Mouse (Mus musculus) urinary bladder, postnatal 10 days (tissue): ENCODE data around the gene Ereg.

ENCODE experiments used
- DNase-seq: peaks from one replicate; pipeline ENCODE4 v3.0.0; 2022; ENCODE audit warnings: low spot score

The Ereg gene

GRCm38 (mm10) chr5:91074450-91074950 is at the start of gene Ereg:
Gene Ereg (plus strand): TSS chr5:91074622.
- no peak for DNase-seq

DNA sequence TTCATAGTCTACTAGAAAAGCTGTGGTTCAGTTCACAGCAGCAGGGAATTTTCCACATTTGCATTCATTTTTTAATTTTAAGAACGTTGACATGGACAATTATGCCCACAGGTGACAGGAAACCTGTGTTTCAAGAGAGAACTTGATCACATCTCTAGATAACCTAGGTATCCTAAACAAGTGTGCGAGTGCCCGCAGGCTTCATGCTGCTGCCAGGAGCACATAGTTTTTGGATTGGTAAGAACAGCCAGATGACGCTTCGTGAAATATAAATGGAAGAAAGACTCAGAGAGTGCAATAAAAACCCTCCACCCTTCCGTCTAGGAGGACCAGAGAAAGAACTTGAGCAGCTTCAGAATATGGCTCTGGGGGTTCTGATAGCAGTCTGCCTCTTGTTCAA is 47.3 kb upstream of the Ereg start, which contains the start of gene Epgn:
Epgn (plus strand) TSS at position 301 of the 400 bp plus-strand sequence.
- DNase-seq = no peak

DNA sequence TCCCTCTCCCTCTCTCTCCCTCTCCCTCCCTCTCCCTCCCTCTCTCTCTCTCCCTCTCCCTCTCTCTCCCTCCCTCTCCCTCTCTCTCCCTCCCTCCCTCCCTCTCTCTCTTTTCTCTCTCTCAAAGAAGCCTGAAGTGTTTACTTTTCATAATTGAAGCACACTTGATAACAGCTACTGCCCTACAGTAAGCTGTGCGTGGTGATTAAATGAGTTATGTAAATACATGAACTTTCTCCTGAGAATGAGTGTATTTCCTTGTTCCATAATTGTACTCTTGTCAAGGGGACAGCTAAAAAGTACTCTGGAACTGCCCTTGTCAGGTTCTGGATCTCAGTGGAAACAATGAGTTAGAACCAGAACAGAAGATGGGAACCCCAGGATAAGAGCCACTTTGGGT is 46.6 kb upstream of the Ereg start:
- DNase-seq = no peak

DNA sequence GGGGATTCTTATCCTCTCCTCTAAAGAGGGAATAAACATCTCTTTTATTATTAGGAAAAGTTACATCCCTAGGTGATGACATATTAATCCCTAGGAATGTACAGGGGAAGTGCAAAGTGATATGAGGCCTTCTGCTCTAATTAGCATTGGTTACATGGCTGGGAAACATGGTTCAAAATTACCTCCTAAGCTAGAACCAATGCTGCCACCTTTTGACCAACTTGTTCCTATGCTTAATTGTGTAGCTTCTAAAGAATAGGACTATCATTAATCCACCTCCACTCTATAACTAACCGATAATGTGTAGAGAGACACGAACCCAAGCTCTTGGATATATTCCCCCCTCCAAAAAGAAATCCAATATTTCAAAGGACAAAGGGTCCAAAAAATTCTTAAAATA is 43.8 kb upstream of the Ereg start:
- DNase-seq = no peak

DNA sequence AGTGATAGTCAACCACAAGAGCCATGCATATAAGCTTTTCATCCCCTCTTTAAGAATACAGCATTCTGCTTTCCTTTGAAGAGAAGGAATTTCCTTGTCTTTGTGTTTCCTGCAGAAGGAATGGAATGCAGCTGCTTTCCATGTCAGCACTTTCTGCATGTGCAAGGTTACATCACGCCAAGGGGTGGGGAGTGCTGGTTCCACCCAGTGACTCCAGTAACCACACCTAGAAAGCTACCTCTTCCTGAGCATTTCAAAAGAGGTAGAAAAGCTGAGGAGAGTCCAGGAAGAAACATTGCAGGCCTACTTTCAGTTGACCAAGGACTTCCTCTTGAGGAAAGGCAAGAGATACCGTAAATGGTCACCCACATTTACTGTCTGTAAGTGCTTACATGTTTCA is 39.1 kb upstream of the Ereg start:
- no peak for DNase-seq

DNA sequence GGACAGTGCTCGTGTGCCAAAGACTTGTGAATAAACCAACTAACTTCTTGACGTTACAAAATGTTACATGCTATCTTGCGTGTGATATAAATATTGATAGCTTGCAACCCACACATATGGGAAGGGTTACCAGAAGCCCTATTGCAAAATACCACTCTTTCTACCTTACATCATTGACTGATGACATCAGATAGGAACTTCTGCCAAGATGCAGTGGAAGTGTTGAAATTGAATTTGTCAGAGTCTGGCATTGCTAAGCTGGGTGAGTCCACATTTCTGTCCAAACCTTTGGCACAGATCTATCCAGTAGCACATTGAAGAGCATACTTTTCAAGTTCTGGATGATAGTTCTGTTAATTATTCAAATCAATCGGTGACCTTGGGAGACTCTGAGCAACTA is 37.8 kb upstream of the Ereg start:
- no peak for DNase-seq

GRCm38 (mm10) chr5:91037756-91038155 is 36.7 kb upstream of the Ereg start:
- DNase-seq = no peak

GRCm38 (mm10) chr5:91038547-91038946 is 35.9 kb upstream of the Ereg start:
- DNase-seq = peak; percentile 33

DNA sequence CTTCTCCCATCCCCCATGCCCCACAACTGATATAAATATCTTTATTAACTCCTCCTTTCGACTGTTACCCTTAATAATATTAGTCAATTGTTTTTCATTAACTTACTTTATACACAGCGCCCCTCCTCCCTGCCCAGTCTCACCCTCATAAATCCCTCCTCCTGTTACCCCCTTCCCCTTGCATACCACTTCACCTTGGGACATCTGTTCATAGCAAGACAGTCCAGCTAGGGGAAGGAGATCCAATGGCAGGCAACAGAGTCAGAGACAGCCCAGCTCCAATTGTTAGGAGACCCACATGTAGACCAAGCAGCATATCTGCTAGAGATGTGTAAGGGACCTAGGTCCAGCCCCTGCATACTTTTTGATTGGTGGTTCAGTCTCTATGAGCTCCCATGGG is 35.5 kb upstream of the Ereg start:
- no peak for DNase-seq

DNA sequence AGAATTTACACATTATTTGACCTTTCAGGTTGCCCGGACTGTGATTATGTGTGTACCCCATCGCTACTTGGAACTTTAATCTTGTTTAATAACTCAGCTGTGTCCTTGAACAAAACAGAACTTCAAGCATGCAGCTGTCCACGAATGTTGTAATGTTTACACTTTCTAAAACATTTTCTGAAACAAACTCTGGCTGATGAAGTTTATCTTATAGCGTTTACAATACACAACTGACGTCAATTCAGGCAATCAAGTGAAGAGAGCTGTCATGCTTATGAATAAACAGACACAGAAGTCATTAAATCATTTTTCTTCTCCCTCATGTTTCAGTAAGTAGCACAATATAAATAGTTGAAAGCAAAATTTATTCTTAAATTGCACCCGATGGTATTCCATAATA is 26.4 kb upstream of the Ereg start:
- DNase-seq = no peak

DNA sequence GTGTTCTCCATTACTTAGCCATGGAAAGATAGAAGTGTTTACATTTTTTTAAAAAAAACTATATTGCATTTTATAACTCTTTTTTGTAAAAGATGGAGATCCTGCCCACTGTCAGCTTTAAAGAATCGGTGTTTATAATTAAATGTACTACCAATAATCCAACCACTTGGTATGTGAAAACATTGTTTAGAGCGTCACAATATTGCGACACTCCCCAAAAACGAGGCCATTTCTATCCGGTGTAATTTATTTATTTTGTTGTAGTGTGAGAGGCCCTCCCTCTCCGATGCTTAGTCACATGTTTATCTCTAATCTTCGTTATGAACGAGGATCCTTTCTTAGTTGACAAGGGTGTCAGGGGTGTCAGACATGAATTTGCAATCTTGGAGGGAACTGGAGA is 26.0 kb upstream of the Ereg start:
- DNase-seq = no peak

DNA sequence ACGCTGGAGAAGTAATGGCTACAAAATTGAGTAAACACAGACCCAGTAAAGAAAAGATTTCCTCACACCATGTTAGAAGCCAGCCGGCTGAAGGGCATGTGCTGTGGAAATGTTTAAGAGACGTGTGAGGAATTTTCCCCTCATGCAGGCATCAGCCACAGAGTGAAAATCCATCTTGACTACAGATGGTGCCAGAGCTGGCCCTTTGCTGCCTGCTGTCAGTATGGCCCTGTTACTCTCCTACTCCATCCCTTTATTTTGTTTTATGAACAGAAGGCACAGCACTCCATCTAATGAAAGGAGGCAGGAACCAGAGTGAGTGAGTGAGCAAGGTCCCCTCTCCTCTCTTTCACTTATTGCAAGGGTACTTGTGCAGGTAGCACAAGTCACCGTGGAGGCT is 2.1 kb upstream of the Ereg start:
- no peak for DNase-seq

DNA sequence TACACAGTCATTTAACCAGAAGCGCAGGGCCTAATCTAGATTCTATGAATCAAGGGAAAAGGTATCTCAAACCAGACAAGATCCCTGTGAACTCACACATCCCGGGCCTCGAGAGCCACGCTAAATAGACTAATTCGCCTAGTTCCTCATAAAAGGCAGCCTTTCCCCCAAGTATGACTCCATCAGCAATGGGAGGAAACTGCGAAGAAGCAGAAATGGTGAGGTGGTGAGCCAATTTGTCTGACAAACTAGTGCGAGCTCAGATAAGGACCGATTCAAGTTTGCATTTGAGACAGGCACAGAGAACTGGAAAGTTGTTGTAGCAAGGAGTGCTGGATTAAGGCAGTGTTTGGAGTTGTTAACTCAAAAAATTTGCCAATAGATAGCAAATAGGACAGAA is 796 bp upstream of the Ereg start:
- no peak for DNase-seq

DNA sequence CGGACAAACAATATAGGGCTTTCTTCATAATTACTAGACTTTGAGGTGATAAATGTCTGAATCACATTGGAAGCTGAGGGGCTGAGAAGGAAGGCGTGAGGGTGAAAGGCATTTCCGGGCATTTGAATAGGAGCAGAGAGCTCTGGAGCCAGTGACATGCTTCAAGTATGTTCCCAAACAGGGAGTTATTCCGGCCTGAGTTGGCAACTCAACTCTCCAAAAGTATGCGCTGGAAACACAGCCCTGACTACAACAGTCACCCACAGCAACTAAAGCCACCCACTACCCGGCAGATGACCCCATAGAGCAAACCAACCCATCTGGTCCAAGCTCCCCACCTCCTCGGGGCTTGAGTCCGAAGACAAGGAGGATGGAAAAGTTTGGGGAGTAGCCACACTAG is 396 bp upstream of the Ereg start:
- DNase-seq = no peak

DNA sequence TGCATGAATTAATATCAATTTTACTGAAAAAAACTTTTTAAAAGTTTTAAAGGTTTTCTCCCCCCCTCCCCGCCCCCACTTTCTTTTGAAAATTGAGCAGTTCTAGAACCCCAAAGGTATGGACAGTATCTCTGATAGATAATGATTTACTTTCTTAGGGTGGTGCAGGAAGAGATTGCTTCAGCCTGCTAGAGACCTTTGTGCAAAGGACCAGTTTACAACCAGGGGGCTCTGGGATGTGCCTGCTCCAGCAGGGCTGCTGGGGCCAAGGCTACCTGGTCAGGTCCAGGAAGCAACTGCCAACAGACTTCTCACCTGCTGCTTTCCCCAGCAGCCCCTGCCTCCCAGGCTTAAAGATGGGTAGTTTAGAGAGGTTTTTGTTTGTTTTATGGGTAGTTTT is 599 bp downstream of the Ereg start:
- DNase-seq = no peak

DNA sequence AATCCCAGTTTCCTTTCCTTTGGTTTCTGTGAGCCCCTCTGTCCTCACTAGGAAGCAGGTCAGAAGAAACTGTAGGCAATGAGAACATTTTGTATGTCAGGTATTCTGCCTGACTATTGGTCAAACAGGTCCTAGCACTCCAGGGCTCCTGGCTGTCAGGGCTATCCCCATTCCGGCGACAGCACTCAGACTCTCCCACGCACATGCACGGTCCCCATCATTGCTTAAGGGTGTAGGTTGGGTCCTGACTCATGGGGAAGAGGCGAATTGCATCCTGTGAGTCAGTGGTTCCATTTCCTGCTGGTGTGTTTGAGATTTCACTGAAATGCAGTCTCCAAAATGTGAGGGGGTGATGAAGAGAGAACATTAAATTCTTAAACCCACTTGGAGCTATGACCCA is 8.6 kb downstream of the Ereg start:
- DNase-seq = no peak

DNA sequence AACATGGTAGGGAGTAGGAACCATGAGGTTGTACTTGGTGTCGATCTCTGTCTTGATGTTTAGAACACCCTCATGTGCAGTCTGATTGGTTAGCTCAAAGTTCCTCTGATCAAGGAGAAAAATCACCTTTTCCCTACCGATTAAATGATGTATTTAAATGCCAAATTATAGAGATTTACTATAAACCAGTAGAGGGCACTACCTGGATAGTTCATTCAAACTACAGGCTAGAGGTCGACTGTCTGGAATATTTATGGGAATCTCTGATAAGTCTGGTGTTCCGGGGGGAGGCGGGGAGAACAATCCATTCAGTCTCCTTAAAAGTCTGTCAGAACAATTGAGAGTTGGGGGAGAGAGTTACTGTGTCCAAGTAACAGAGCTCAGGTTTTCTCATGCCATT is 10.9 kb downstream of the Ereg start:
- DNase-seq = no peak

- DNase-seq = no peak
Observed at GRCm38 (mm10) chr5:91090301-91090700, 15.9 kb downstream of the Ereg start.

GRCm38 (mm10) chr5:91097911-91098614 is 23.6 kb downstream of the Ereg start:
- no peak for DNase-seq

- DNase-seq = no peak
Observed at GRCm38 (mm10) chr5:91101742-91102141, 27.3 kb downstream of the Ereg start.

DNA sequence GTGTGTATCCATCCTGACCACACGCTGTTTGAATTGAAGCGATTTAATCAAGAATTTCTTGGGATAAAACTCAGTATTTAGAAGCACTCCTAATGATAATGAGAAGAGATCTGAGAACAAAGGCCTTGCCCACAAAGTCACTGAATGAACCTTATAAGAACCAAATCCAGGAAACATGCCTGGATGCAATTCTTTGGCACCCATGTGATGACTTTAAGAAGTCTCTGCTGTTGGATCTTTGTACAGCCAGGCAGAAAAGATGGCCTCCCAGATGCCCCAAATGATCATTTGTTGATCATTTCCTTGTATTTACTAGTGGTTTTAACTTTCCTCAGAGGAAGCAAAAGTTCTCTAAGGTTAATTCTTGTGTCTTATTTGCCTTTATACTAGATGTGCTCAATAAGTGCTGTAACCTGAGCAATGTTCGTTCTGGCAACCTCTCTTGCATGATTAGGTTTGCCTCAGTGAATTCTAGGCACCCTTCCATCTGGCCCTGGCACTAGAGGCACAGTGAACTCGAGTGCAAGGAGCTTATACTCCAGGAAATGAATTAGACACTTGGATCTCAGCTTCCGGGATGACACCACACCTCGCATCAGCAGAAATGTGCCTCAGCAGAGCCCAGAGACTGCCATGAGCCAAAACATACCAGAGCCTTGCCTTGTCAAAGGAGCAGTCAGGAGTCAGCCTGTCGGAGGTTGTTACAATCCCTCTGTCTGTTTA is 29.7 kb downstream of the Ereg start:
- no peak for DNase-seq

DNA sequence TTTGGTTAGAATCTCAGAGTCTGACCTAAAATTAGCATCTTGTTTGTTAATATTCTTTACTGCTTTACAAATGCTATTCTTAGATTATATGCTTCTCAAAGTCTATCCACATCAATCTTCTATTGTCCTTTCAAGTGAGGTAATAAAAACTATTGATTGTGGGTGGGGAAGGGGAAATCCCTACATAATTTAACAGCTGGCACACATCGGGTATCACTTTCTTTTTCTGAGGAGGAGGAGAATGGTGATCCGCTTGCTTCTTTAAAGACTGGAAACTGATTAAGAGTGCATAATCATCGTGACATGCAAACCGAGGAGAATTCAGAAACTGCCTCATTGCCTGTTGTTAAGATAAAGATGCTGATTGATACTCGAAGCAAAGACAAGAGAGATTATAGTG is 31.8 kb downstream of the Ereg start:
- no peak for DNase-seq

GRCm38 (mm10) chr5:91110023-91110670 is 35.7 kb downstream of the Ereg start:
- no peak for DNase-seq
